Mouse (Mus musculus) cerebellum, adult 9-10 months (tissue): ENCODE results near the gene Pnmal1.

Experiments
- DNase-seq: peaks from one replicate; pipeline ENCODE4 v3.0.0; 2022

Gene Pnmal1

DNA sequence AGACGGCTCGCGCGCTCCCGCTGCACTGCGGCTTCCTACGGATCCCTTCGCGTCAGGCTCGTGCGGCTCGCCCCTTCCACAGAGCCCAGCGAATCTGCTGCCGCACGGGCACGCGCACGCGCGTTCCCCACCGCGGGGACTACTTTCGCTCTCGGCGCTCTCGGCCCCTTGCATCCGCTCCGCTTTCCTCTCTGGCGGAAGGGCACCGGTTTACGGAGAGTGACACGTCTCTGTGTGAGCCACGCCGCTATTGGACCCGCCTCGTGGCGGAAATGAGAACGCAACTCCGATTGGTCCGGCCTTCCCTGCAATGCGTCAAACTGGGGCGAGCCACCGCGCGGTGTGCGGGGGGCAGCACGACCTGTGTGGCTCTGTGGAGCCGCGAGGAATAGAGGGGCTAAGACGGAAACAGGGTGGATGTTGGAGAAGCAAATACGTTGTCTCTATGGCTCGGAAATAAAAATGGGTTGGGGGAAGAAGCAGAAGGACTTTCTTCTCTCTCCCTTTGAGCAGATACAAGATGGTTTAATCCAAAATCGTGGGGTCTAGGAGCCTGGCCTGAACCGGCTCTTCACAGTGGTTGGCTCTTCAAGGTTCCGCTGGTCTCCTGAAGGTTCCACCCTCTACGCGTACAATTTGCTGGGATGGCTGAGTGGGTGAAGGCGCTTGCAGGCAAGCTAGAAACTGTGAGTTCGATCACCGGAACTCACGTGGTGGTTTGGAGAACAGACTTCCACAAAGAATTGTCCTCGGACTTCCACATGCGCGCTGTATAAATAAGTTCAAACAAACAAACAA lies 35.2 kb upstream of the Pnmal1 start, which contains the start of gene Calm3:
Calm3 (minus strand) TSS at position 78 of the 798 bp plus-strand sequence.
- DNase-seq: peak; percentile 100

DNA sequence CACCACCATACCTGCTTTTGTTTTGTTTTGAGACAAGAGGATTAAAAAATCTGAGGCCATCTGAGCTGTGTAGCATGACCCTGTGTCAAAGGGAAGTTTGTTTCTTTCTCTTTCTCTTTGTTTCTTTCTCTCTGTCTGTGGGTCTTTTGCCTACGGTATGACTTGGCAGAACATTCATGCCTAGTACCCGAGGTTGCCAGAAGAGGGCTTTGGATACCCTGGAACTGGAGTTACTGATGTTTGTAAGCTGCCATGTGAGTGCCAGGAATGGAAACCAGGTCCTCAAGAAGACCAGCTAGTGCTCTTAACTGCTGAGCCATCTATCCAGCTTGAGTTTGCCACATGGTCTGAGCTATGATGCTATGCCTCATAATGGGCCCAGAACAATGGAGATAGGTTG lies 31.1 kb upstream of the Pnmal1 start:
- no peak for DNase-seq

- peak; percentile 91 for DNase-seq
Measured at GRCm38 (mm10) chr7:16930850-16931249, 28.6 kb upstream of the Pnmal1 start.

- DNase-seq: peak; percentile 95
Measured at GRCm38 (mm10) chr7:16931968-16932627, 27.4 kb upstream of the Pnmal1 start.

DNA sequence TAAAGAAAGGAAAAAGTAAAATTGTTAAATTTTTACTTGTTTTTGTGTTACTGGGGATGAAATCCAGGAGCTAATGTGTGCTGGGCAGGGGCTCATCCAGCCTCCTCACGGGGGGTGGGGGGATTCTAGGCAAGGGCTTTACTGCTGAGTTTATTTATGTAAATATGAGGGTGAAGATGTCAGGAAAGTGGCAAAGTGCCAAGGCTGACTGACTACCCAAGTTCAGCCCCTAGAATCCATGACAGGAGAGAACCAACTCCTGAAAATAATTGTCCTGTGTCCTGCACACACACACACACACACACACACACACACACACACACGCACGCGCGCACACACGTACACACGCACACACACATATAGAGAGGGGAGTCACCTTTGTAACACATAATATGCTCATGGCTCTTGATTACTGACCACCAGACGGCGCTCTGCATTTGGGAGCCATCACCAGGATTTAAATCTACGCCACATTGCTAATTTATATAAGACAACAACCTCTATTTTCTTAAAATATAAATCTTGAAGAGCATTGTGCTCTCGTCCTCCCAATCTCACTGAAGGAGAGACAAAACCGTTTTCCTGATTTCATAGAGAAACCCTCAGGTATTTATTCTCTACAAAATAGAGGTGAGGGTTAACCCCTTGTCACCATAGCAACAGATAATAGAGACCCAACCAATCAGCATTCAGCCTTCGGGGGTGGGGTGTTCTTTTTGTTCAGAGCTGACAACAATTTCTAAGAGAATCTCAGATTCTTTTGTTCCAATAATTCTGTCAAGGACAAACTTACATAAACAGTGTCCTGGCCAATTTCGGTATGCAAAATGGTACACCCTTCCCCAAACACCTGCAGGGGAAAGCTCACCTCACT lies 26.5 kb upstream of the Pnmal1 start:
- peak; percentile 89 for DNase-seq

DNA sequence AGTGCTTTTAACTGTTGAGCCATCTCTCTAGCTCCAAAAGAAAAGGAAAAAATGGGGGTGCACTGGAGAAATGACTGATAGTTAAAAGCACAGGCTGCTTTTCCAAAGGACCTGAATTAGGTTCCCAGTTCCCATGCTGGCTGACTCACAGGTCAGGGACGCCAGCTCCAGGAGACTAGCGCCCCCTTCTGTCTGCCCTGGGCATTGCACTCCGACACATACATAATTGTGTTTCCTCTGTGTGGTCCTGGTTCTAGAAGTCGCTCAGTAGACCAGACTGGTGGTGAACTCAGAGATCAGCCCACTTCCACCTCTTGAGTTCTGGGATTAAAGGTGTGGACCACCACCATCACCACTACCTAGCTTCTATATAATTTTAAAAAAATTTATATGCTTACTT lies 22.2 kb upstream of the Pnmal1 start:
- DNase-seq: peak; percentile 54

- peak; percentile 57 for DNase-seq
Measured at GRCm38 (mm10) chr7:16938117-16938791, 21.2 kb upstream of the Pnmal1 start.

DNA sequence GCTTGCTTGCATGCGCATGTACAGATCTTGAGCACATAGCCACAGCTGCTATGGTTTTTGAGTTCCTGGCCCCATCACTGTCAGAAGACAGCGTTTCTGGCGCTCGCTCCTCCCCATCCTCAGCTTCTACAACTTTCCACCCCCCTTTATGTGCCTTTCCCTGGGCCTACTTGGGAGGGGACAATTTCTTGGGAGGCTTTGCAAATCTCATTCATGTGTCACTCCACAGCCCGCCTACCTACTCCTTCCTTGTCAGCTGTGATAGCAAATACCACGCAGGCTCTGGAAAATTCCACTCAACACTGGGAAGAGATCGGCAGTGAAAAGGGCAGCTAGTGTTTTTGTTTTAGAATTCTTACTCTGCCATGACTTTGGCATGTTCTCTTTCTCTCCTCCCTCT lies 19.2 kb upstream of the Pnmal1 start:
- DNase-seq: no peak

GRCm38 (mm10) chr7:16942861-16943260 lies 16.6 kb upstream of the Pnmal1 start:
- no peak for DNase-seq

GRCm38 (mm10) chr7:16944061-16944807 lies 15.2 kb upstream of the Pnmal1 start, which contains the start of gene Pnmal2:
Gene Pnmal2, plus strand, starts transcription at chr7:16944682.
- DNase-seq: peak; percentile 92

DNA sequence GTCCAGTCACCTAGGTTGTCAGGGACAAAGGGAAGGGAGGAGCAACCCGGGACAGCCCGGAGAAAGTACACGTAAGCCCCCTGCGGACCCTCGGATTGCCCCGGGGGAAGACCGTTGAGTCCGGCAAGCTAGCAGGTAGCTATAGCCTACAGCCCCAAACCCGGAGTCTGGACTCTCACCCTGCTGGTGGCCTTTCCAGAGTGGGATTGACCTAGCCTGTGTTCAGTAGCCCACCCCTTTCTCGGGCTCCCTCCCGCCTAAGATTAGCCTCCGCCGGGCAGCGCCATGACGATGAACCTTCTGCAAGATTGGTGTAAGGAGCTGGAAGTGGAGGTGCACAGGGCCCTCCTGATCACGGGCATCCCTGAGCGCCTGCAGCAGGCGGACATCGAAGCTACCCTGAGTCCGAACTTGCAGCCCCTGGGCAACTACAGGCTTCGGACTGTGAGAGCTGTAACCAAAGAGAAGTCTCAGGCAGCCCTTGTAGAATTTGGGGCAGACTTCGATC lies 14.6 kb upstream of the Pnmal1 start:
- no peak for DNase-seq

- DNase-seq: peak; percentile 71
Measured at GRCm38 (mm10) chr7:16945419-16945818, 14.1 kb upstream of the Pnmal1 start.

DNA sequence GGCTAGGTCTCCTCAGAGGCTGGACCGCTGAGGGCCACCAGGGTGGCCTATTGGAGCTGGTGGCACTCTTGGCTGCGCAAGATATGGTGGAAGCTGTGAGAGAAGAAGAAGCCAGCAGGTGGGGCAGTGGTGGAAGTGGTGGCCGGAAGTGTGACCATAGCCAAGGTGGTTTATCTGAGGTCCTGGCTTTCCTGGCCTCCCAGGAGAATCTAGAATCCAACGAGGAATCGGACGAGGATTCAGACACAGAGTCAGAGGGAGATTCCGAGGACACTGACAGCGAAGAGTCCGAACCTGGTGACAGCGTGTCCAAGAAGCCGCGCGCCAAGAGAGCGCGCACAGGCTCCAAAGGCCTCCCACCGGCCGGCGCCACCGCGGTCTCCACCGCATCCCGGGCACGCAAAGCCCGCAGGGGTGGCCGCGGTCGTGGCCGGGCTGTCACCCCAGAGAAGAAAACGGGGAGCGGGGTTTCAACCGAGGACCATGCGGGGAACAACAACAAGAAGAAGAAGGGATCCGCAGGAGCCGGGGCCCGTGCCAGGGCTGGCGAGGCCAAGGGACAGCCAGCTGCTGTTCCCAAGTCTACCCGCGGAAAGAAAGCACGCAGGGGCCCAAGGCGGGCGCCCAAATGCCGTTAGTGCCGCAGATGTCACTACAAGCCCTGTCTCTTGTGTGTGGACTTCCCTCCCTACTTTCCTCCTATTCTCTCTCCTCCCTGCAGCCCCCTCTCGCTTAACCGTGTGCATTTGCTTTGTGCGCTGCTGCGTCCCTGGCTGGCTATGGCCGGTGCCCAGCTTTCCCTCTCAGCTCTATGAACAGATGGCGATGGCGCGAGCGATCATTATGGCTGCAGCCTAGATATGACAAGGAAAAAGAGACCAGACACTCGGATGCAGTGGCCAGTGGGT lies 12.8 kb upstream of the Pnmal1 start:
- peak; percentile 81 for DNase-seq

GRCm38 (mm10) chr7:16947349-16947895 lies 12.1 kb upstream of the Pnmal1 start:
- peak; percentile 78 for DNase-seq

DNA sequence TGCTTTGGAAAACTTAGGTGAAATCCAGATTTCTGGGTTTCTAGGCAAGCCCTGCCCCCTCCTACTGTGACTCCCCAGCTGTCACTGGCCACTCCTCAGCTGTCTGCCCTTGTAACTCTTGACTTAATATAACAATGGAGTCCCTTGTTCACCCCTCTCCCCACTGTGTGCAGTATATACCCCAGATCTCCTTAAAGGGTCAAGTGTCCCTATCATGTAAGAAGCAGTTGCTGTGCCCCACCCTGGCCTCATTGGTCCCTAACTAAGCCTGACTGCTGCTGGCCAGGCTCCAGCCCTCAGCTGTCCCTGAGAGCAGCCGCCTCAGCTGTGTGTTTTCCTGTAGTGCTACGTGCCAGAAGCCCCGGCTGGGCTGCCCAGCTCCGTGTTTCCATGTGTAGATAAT lies 11.5 kb upstream of the Pnmal1 start:
- DNase-seq: peak; percentile 76

DNA sequence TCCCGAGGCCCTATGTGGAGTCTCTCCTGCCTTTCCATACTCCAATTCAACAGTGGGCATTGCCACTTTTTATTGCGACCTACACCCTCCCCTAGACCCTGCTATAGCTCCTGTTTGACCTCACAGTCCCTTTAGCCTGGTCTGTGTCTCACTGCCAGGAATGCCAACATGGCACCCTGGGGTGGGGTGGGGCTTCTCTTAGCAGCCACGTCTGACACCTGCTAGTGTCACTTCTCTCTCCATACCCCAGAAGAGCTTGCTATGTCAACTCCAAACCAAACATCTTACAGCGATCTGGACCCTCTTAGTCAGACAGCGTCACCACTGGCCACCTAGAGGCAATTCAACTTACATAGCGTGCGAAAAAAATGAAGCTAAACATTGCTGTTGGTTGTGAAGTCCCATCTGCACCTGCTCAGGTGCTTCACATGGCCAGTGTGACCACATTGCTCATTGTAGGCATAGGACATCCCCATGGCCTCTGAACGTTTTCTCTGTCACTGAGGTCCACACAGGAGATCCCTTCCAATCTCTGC lies 10.5 kb upstream of the Pnmal1 start:
- DNase-seq: peak; percentile 67

- peak; percentile 91 for DNase-seq
Measured at GRCm38 (mm10) chr7:16949908-16950841, 9.3 kb upstream of the Pnmal1 start.

- DNase-seq: peak; percentile 89
Measured at GRCm38 (mm10) chr7:16950861-16951635, 8.4 kb upstream of the Pnmal1 start.
